Mouse (Mus musculus) C2C12 (cell line): ENCODE results near the gene Rbm5. TPM values are rescaled to one million over a fixed set of nuclear protein-coding genes. Genes with fewer than 3 reads are reported as not detected.

Experiments
- H3K27me3 ChIP-seq: one replicate; pipeline ENCODE4 v1.6.1; 2011; ENCODE audit not compliant: control insufficient read depth, insufficient read depth, insufficient read length
- H3K36me3 ChIP-seq: one replicate; pipeline ENCODE4 v1.6.1; 2011; ENCODE audit not compliant: control insufficient read depth, insufficient read depth
- H3K4me3 ChIP-seq: one replicate; pipeline ENCODE4 v1.5.1; 2011; ENCODE audit warnings: mild to moderate bottlenecking, control low read depth; ENCODE audit not compliant: poor library complexity, insufficient read depth, severe bottlenecking
- H3K79me2 ChIP-seq: one replicate; pipeline ENCODE4 v1.6.1; 2011; ENCODE audit not compliant: control insufficient read depth, insufficient read depth
- H3K79me3 ChIP-seq: one replicate; pipeline ENCODE4 v1.6.1; 2011; ENCODE audit warnings: low read depth, control low read depth
- H3ac ChIP-seq: one replicate; pipeline ENCODE3; 2011; ENCODE audit warnings: low read depth; ENCODE audit not compliant: control insufficient read depth, insufficient read length
- CEBPB ChIP-seq: IDR thresholded peaks from one replicate; pipeline ENCODE4 v1.6.1; 2011; ENCODE audit warnings: low read depth, mild to moderate bottlenecking, control low read depth, moderate library complexity
- CTCF ChIP-seq: IDR thresholded peaks from one replicate; pipeline ENCODE4 v1.5.1; 2011; ENCODE audit not compliant: control insufficient read depth, insufficient read depth, insufficient read length
- FOSL1 ChIP-seq: IDR thresholded peaks from one replicate; pipeline ENCODE4 v1.8.0; 2011; ENCODE audit warnings: mild to moderate bottlenecking, low read length; ENCODE audit not compliant: poor library complexity, insufficient read depth, severe bottlenecking
- MAX ChIP-seq: IDR thresholded peaks from one replicate; pipeline ENCODE4 v1.6.1; 2011; ENCODE audit warnings: mild to moderate bottlenecking, control low read depth
- MYOD1 ChIP-seq: IDR thresholded peaks from one replicate; pipeline ENCODE4 v1.6.1; 2011; ENCODE audit warnings: low read depth; ENCODE audit not compliant: control insufficient read depth, insufficient read length
- MYOG ChIP-seq: IDR thresholded peaks from one replicate; pipeline ENCODE4 v1.6.1; 2011; ENCODE audit not compliant: control insufficient read depth, insufficient read length; ENCODE audit errors: extremely low read depth
- USF1 ChIP-seq: IDR thresholded peaks from one replicate; pipeline ENCODE4 v1.6.1; 2011; ENCODE audit warnings: low read depth, mild to moderate bottlenecking, control low read depth, moderate library complexity
- polyA plus RNA-seq: library from polyadenylated mRNA; unstranded; fragments of >200 nt; fragmentation: generic; extraction: Trizol; gene quantifications from one replicate; pipeline ENCODE4 v1.2.1, GENCODE M21; 2012; ENCODE audit warnings: missing spikeins

The Rbm5 gene
- polyA plus RNA-seq, 1 experiment: 29.8 TPM

DNA sequence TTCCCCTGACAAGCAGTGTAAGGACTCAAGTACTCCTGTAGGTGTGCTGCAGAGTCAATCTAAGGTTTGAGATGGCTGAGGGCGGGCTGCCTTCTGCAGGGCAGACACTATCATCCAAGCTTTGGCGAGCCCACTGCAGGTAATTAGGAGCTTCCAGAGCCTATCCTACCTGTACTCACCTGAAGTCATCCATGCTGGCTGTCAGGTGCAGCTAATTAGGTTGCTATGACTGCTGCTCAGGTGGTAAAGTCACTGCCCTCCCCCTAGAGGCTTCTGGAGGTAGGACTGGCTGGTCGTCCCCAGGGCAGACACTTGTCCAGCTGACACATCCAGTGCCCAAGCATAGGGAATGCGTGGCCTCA lies 32.0 kb downstream of the Rbm5 start:
- Histone ChIP-seq H3K79me3 (no peaks in the 10 kb centered on the region), H3K27me3 (peaks cover 19% of the 10 kb centered on the region), H3K4me3 (no peak overlapping the region), H3ac (no peak overlapping the region), H3K36me3 (peaks cover 62% of the 10 kb centered on the region), H3K79me2 (no peaks in the 10 kb centered on the region)
- no peak for TF ChIP-seq CEBPB
- TF ChIP-seq MYOD1: no peak
- TF ChIP-seq CTCF: no peak
- TF ChIP-seq FOSL1: no peak
- TF ChIP-seq MYOG: no peak
- TF ChIP-seq USF1: no peak
- TF ChIP-seq MAX: no peak

- H3K27me3 ChIP-seq: peaks cover 19% of the 10 kb centered on the region
- no peaks in the 10 kb centered on the region for H3K79me2 ChIP-seq
- peaks cover 56% of the 10 kb centered on the region for H3K36me3 ChIP-seq
- TF ChIP-seq MAX (no peak), CTCF (peak; percentile 76)
- H3ac ChIP-seq: no peak overlapping the region
- H3K79me3 ChIP-seq: no peaks in the 10 kb centered on the region
- H3K4me3 ChIP-seq: no peak overlapping the region
These were observed 32.6 kb downstream of the Rbm5 start for GRCm38 (mm10) chr9:107738020-107738840.

- no peak for TF ChIP-seq FOSL1
- TF ChIP-seq USF1: no peak
- no peak for TF ChIP-seq MYOD1
- TF ChIP-seq CEBPB: no peak
- TF ChIP-seq CTCF: no peak
- no peak for TF ChIP-seq MYOG
- TF ChIP-seq MAX: no peak
- no peaks in the 10 kb centered on the region for H3K79me2 ChIP-seq
- H3K79me3 ChIP-seq: no peaks in the 10 kb centered on the region
- H3ac ChIP-seq: no peak overlapping the region
- H3K27me3 ChIP-seq: peaks cover 19% of the 10 kb centered on the region
- H3K36me3 ChIP-seq: peaks cover 35% of the 10 kb centered on the region
- no peak overlapping the region for H3K4me3 ChIP-seq
These were observed 34.7 kb downstream of the Rbm5 start for GRCm38 (mm10) chr9:107736185-107736485.

GRCm38 (mm10) chr9:107735356-107736184 lies 35.2 kb downstream of the Rbm5 start:
- Histone ChIP-seq H3K27me3 (peaks cover 19% of the 10 kb centered on the region), H3ac (no peak overlapping the region), H3K79me2 (no peaks in the 10 kb centered on the region), H3K36me3 (peaks cover 29% of the 10 kb centered on the region), H3K4me3 (no peak overlapping the region), H3K79me3 (no peaks in the 10 kb centered on the region)
- TF ChIP-seq MYOD1 (no peak), FOSL1 (no peak), CEBPB (no peak), MYOG (no peak), CTCF (no peak), MAX (no peak)

DNA sequence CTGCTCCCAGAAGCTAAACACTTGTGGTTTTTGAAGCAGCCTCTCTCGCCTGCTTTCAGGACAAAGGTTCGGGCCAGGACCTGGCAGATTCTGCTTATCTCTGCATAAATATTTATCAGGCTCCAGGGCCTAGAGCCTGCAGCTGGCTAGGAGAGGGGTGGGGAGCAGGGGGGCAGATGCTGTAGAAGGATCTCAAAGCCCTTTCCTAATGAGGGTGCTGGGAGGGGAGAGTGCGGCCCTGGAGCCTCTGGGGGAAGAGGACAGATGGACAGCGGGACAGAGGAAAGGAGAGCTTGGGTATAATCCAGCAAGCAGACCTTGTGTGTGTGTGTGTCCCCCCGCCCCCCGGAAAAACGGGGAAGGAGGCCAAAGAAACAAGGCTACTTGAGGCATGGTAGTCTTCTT lies 36.2 kb downstream of the Rbm5 start:
- Histone ChIP-seq H3K27me3 (peaks cover 19% of the 10 kb centered on the region), H3K79me3 (no peaks in the 10 kb centered on the region), H3K36me3 (peaks cover 19% of the 10 kb centered on the region), H3K4me3 (no peak overlapping the region), H3K79me2 (no peaks in the 10 kb centered on the region), H3ac (no peak overlapping the region)
- no peak for TF ChIP-seq MYOG
- no peak for TF ChIP-seq CTCF
- no peak for TF ChIP-seq USF1
- TF ChIP-seq MYOD1: no peak
- TF ChIP-seq MAX: no peak
- no peak for TF ChIP-seq FOSL1
- TF ChIP-seq CEBPB: no peak
